Mouse (Mus musculus) liver, embryonic 12.5 days (tissue): ENCODE measurements around the gene Fam124a. TPM values are rescaled to one million over a fixed set of nuclear protein-coding genes. Genes with fewer than 3 reads are reported as not detected.

Experiments used
- ATAC-seq: fragments of 200-750 bp; cut with Nextera tagmentation; 2 replicates; pipeline ENCODE4 v1.8.0; 2017; ENCODE audit warnings: moderate number of reproducible peaks, mild to moderate bottlenecking, moderate library complexity
- H3K27ac ChIP-seq: fragments of 300-500 bp; sonication (generic); 2 replicates; pipeline ENCODE4 v1.5.1; 2016; ENCODE audit warnings: mild to moderate bottlenecking
- H3K27me3 ChIP-seq: fragments of 300-500 bp; sonication (generic); replicated peaks from 2 replicates; pipeline ENCODE4 v1.6.1; 2016; ENCODE audit warnings: mild to moderate bottlenecking, moderate library complexity
- H3K36me3 ChIP-seq: fragments of 300-500 bp; sonication (generic); 2 replicates; pipeline ENCODE4 v1.6.1; 2016; ENCODE audit warnings: mild to moderate bottlenecking, moderate library complexity
- H3K4me1 ChIP-seq: fragments of 300-500 bp; sonication (generic); 2 replicates; pipeline ENCODE4 v1.6.1; 2016
- H3K4me2 ChIP-seq: fragments of 300-500 bp; sonication (generic); 2 replicates; pipeline ENCODE4 v1.6.1; 2016; ENCODE audit warnings: mild to moderate bottlenecking, moderate library complexity
- H3K4me3 ChIP-seq: fragments of 300-500 bp; sonication (generic); 2 replicates; pipeline ENCODE4 v1.5.1; 2016; ENCODE audit warnings: mild to moderate bottlenecking, moderate library complexity
- H3K9ac ChIP-seq: fragments of 300-500 bp; sonication (generic); 2 replicates; pipeline ENCODE4 v1.6.1; 2016; ENCODE audit warnings: mild to moderate bottlenecking, moderate library complexity
- H3K9me3 ChIP-seq: fragments of 300-500 bp; sonication (generic); replicated peaks from 2 replicates; pipeline ENCODE4 v1.6.1; 2016; ENCODE audit warnings: mild to moderate bottlenecking, moderate library complexity
- WGBS: fragments of 180-500 bp; shearing (Covaris S2); methylation state at CpG from one replicate; pipeline ENCODE4 v1.1.7; 2016; ENCODE audit not compliant: insufficient replicate concordance; 5-methylcytosine and 5-hydroxymethylcytosine counted together
- polyA plus RNA-seq: library from polyadenylated mRNA; unstranded; fragments of >200 nt; fragmentation: Nextera tagmentation; extraction: Ambion mirVana; gene quantifications from 2 replicates; pipeline ENCODE4 v1.2.1, GENCODE M21; 2016

Fam124a gene
- polyA plus RNA-seq, 1 experiment from 2014 or later, result 2.9 TPM

GRCm38 (mm10) chr14:62580945-62581344, 25.4 kb downstream of the Fam124a start:
- H3K9ac ChIP-seq, result no peak overlapping the region
- no peak overlapping the region for H3K4me2 ChIP-seq
- H3K4me1 ChIP-seq, result no peaks in the 10 kb centered on the region
- 0 out of 2 replicates have a peak, but pooled peaks cover 6% of the 10 kb centered on the region for H3K27me3 ChIP-seq
- 70% methylated on average over 3 of the region's 3 CpGs for WGBS
- no peak overlapping the region for H3K27ac ChIP-seq
- no peaks in the 10 kb centered on the region for H3K9me3 ChIP-seq
- 0 out of 2 replicates have a peak, but pooled peaks have one; percentile 27 for ATAC-seq
- H3K36me3 ChIP-seq, result no peaks in the 10 kb centered on the region
- no peak overlapping the region for H3K4me3 ChIP-seq

GRCm38 (mm10) chr14:62581768-62582167, 26.2 kb downstream of the Fam124a start:
- 77% methylated on average over 9 of the region's 9 CpGs for WGBS

GRCm38 (mm10) chr14:62584637-62585036, 29.1 kb downstream of the Fam124a start:
- Histone ChIP-seq H3K27ac (no peak overlapping the region), H3K4me1 (no peaks in the 10 kb centered on the region), H3K9me3 (no peaks in the 10 kb centered on the region), H3K36me3 (no peaks in the 10 kb centered on the region), H3K4me2 (no peak overlapping the region), H3K4me3 (no peak overlapping the region), H3K9ac (no peak overlapping the region), H3K27me3 (peaks cover 12% of the 10 kb centered on the region)
- ATAC-seq, result no peak

More at GRCm38 (mm10) chr14:62581768-62582167, 26.2 kb downstream of the Fam124a start:
- Histone ChIP-seq H3K4me2 (no peak overlapping the region), H3K9me3 (no peaks in the 10 kb centered on the region), H3K9ac (no peak overlapping the region), H3K4me1 (no peaks in the 10 kb centered on the region), H3K27ac (no peak overlapping the region), H3K36me3 (no peaks in the 10 kb centered on the region), H3K27me3 (peaks cover 6% of the 10 kb centered on the region; the same call in 1 of the 2 replicates), H3K4me3 (no peak overlapping the region)
- no peak for ATAC-seq

GRCm38 (mm10) chr14:62585338-62585737, 29.8 kb downstream of the Fam124a start:
- H3K4me1 ChIP-seq, result no peaks in the 10 kb centered on the region
- no peak for ATAC-seq
- H3K27ac ChIP-seq, result no peak overlapping the region
- H3K36me3 ChIP-seq, result no peaks in the 10 kb centered on the region
- peaks cover 12% of the 10 kb centered on the region for H3K27me3 ChIP-seq
- no peak overlapping the region for H3K4me3 ChIP-seq
- no peaks in the 10 kb centered on the region for H3K9me3 ChIP-seq
- WGBS, result 54% methylated on average over 3 of the region's 3 CpGs
- no peak overlapping the region for H3K9ac ChIP-seq
- no peak overlapping the region for H3K4me2 ChIP-seq

- Histone ChIP-seq H3K9ac (no peak overlapping the region), H3K27ac (no peak overlapping the region), H3K4me3 (no peak overlapping the region), H3K4me1 (no peaks in the 10 kb centered on the region), H3K36me3 (no peaks in the 10 kb centered on the region), H3K27me3 (no peaks in the 10 kb centered on the region), H3K9me3 (no peaks in the 10 kb centered on the region), H3K4me2 (no peak overlapping the region)
- WGBS, result 73% methylated on average over 6 of the region's 6 CpGs
- no peak for ATAC-seq
These were observed 44.6 kb downstream of the Fam124a start for GRCm38 (mm10) chr14:62600109-62600522.

GRCm38 (mm10) chr14:62602271-62602670, 46.7 kb downstream of the Fam124a start:
- WGBS, result 61% methylated on average over 1 of the region's 1 CpGs

GRCm38 (mm10) chr14:62602869-62603268, 47.3 kb downstream of the Fam124a start:
- Histone ChIP-seq H3K4me2 (no peak overlapping the region), H3K27me3 (no peaks in the 10 kb centered on the region), H3K9ac (no peak overlapping the region), H3K4me1 (no peaks in the 10 kb centered on the region), H3K27ac (no peak overlapping the region), H3K36me3 (no peaks in the 10 kb centered on the region), H3K4me3 (no peak overlapping the region), H3K9me3 (no peaks in the 10 kb centered on the region)
- no peak for ATAC-seq
- WGBS, result 67% methylated on average over 1 of the region's 1 CpGs

More at GRCm38 (mm10) chr14:62602271-62602670, 46.7 kb downstream of the Fam124a start:
- no peaks in the 10 kb centered on the region for H3K9me3 ChIP-seq
- no peak overlapping the region for H3K9ac ChIP-seq
- no peaks in the 10 kb centered on the region for H3K36me3 ChIP-seq
- H3K4me3 ChIP-seq, result no peak overlapping the region
- no peak overlapping the region for H3K27ac ChIP-seq
- H3K4me2 ChIP-seq, result no peak overlapping the region
- ATAC-seq, result no peak
- H3K4me1 ChIP-seq, result no peaks in the 10 kb centered on the region
- no peaks in the 10 kb centered on the region for H3K27me3 ChIP-seq

GRCm38 (mm10) chr14:62607791-62608196, 52.3 kb downstream of the Fam124a start:
- WGBS, result 59% methylated on average over 8 of the region's 8 CpGs
- no peak overlapping the region for H3K27ac ChIP-seq
- H3K4me1 ChIP-seq, result no peaks in the 10 kb centered on the region
- H3K36me3 ChIP-seq, result no peaks in the 10 kb centered on the region
- ATAC-seq, result no peak
- H3K9me3 ChIP-seq, result no peaks in the 10 kb centered on the region
- no peak overlapping the region for H3K4me2 ChIP-seq
- H3K4me3 ChIP-seq, result no peak overlapping the region
- H3K27me3 ChIP-seq, result no peaks in the 10 kb centered on the region
- H3K9ac ChIP-seq, result no peak overlapping the region

- Histone ChIP-seq H3K27me3 (no peaks in the 10 kb centered on the region), H3K27ac (no peak overlapping the region), H3K4me1 (no peaks in the 10 kb centered on the region), H3K9me3 (no peaks in the 10 kb centered on the region), H3K4me3 (no peak overlapping the region), H3K9ac (no peak overlapping the region), H3K36me3 (no peaks in the 10 kb centered on the region), H3K4me2 (no peak overlapping the region)
- 65% methylated on average over 3 of the region's 3 CpGs for WGBS
- ATAC-seq, result no peak
These were observed 54.4 kb downstream of the Fam124a start for GRCm38 (mm10) chr14:62609904-62610303.

- no peak for ATAC-seq
- Histone ChIP-seq H3K9ac (no peak overlapping the region), H3K4me2 (no peak overlapping the region), H3K27ac (no peak overlapping the region), H3K36me3 (no peaks in the 10 kb centered on the region), H3K4me1 (no peaks in the 10 kb centered on the region), H3K9me3 (no peaks in the 10 kb centered on the region), H3K27me3 (no peaks in the 10 kb centered on the region), H3K4me3 (no peak overlapping the region)
- 79% methylated on average over 3 of the region's 3 CpGs for WGBS
These were observed 66.9 kb downstream of the Fam124a start for GRCm38 (mm10) chr14:62622393-62622792.

GRCm38 (mm10) chr14:62627951-62628350, 72.4 kb downstream of the Fam124a start:
- H3K4me1 ChIP-seq, result no peaks in the 10 kb centered on the region
- H3K9me3 ChIP-seq, result no peaks in the 10 kb centered on the region
- 63% methylated on average over 5 of the region's 5 CpGs for WGBS
- H3K4me2 ChIP-seq, result no peak overlapping the region
- H3K27me3 ChIP-seq, result no peaks in the 10 kb centered on the region
- ATAC-seq, result no peak
- H3K9ac ChIP-seq, result no peak overlapping the region
- no peak overlapping the region for H3K4me3 ChIP-seq
- H3K27ac ChIP-seq, result no peak overlapping the region
- no peaks in the 10 kb centered on the region for H3K36me3 ChIP-seq

GRCm38 (mm10) chr14:62637436-62638344, 82.2 kb downstream of the Fam124a start:
- WGBS, result 23% methylated on average over 9 of the region's 9 CpGs
- no peaks in the 10 kb centered on the region for H3K9me3 ChIP-seq
- no peak for ATAC-seq

More at GRCm38 (mm10) chr14:62637436-62638344, 82.2 kb downstream of the Fam124a start:
- Histone ChIP-seq H3K27me3 (no peaks in the 10 kb centered on the region), H3K4me3 (no peak overlapping the region), H3K4me1 (no peaks in the 10 kb centered on the region), H3K9ac (no peak overlapping the region), H3K36me3 (no peaks in the 10 kb centered on the region), H3K27ac (no peak overlapping the region), H3K4me2 (no peak overlapping the region)
